Mouse (Mus musculus): ENCODE measurements around the gene Dgki.

The Dgki gene

GRCm38 (mm10) chr6:37299562-37300390, at the start of gene Dgki:
Gene Dgki (minus strand): TSS chr6:37300184.
- CTCF ChIA-PET: no interaction called here

- CTCF ChIA-PET: interaction anchor here (0.7 kb wide), 1 partner anchor 18 kb away, joined by 3 read pairs; no protein-coding TSS in a partner anchor
These were observed 47.6 kb upstream of the Dgki start for GRCm38 (mm10) chr6:37347606-37348005.

- CTCF ChIA-PET: no interaction called here
These were observed 38.1 kb upstream of the Dgki start for GRCm38 (mm10) chr6:37338055-37338454.

- CTCF ChIA-PET: no interaction called here
These were observed 36.9 kb upstream of the Dgki start for GRCm38 (mm10) chr6:37336831-37337260.

GRCm38 (mm10) chr6:37336381-37336780, 36.4 kb upstream of the Dgki start:
- CTCF ChIA-PET: interaction anchor here (0.6 kb wide), 1 partner anchor 734 kb away, joined by 3 read pairs; no protein-coding TSS in a partner anchor

GRCm38 (mm10) chr6:37332846-37333245, 32.9 kb upstream of the Dgki start:
- CTCF ChIA-PET: no interaction called here

- CTCF ChIA-PET: no interaction called here
These were observed 30.2 kb upstream of the Dgki start for GRCm38 (mm10) chr6:37329901-37330864.

GRCm38 (mm10) chr6:37329376-37329775, 29.4 kb upstream of the Dgki start:
- CTCF ChIA-PET: no interaction called here

GRCm38 (mm10) chr6:37328671-37329070, 28.7 kb upstream of the Dgki start:
- CTCF ChIA-PET: interaction anchor here (0.6 kb wide), 1 partner anchor 9 kb away, joined by 3 read pairs; no protein-coding TSS in a partner anchor

- CTCF ChIA-PET: no interaction called here
These were observed 27.5 kb upstream of the Dgki start for GRCm38 (mm10) chr6:37327519-37327918.

- CTCF ChIA-PET: no interaction called here
These were observed 26.6 kb upstream of the Dgki start for GRCm38 (mm10) chr6:37326603-37326955.

GRCm38 (mm10) chr6:37325906-37326602, 26.1 kb upstream of the Dgki start:
- CTCF ChIA-PET: no interaction called here

GRCm38 (mm10) chr6:37325076-37325475, 25.1 kb upstream of the Dgki start:
- CTCF ChIA-PET: no interaction called here

- CTCF ChIA-PET: no interaction called here
These were observed 22.7 kb upstream of the Dgki start for GRCm38 (mm10) chr6:37322641-37323040.

GRCm38 (mm10) chr6:37322088-37322487, 22.1 kb upstream of the Dgki start:
- CTCF ChIA-PET: no interaction called here

- CTCF ChIA-PET: no interaction called here
These were observed 17.9 kb upstream of the Dgki start for GRCm38 (mm10) chr6:37317904-37318303.

GRCm38 (mm10) chr6:37315440-37315839, 15.5 kb upstream of the Dgki start:
- CTCF ChIA-PET: no interaction called here

- CTCF ChIA-PET: no interaction called here
These were observed 10.6 kb upstream of the Dgki start for GRCm38 (mm10) chr6:37310601-37311000.

- CTCF ChIA-PET: no interaction called here
These were observed 6.6 kb upstream of the Dgki start for GRCm38 (mm10) chr6:37306616-37307015.

GRCm38 (mm10) chr6:37300492-37300891, 508 bp upstream of the Dgki start:
- CTCF ChIA-PET: no interaction called here

- CTCF ChIA-PET: no interaction called here
These were observed 1.0 kb downstream of the Dgki start for GRCm38 (mm10) chr6:37298982-37299381.
